Mouse (Mus musculus) stomach, embryonic 14.5 days (tissue): ENCODE results near the gene Fam118a. TPM values are rescaled to one million over a fixed set of nuclear protein-coding genes. Genes with fewer than 3 reads are reported as not detected.

Experiments used
- ATAC-seq: fragments of 200-750 bp; cut with Nextera tagmentation; 2 replicates; pipeline ENCODE4 v1.8.0; 2017; ENCODE audit warnings: low read depth, moderate TSS enrichment; ENCODE audit not compliant: insufficient number of reproducible peaks, insufficient read depth, low FRiP score
- H3K27ac ChIP-seq: fragments of 300-500 bp; sonication (generic); 2 replicates; pipeline ENCODE4 v1.5.1; 2014; ENCODE audit warnings: mild to moderate bottlenecking, low read length, moderate library complexity, mixed read lengths
- H3K27me3 ChIP-seq: fragments of 300-500 bp; sonication (generic); 2 replicates; pipeline ENCODE4 v1.6.1; 2014; ENCODE audit warnings: low read length, control low read depth, mixed read lengths; ENCODE audit not compliant: control insufficient read depth, insufficient read depth
- H3K36me3 ChIP-seq: fragments of 300-500 bp; sonication (generic); 2 replicates; pipeline ENCODE4 v1.6.1; 2014; ENCODE audit warnings: mild to moderate bottlenecking, control low read depth, low read length, moderate library complexity, mixed read lengths; ENCODE audit not compliant: control insufficient read depth, insufficient read depth
- H3K4me1 ChIP-seq: fragments of 300-500 bp; sonication (generic); 2 replicates; pipeline ENCODE4 v1.6.1; 2014; ENCODE audit warnings: low read length, control low read depth, mixed read lengths; ENCODE audit not compliant: control insufficient read depth, insufficient read depth
- H3K4me2 ChIP-seq: fragments of 300-500 bp; sonication (generic); replicated peaks from 2 replicates; pipeline ENCODE4 v1.6.1; 2014; ENCODE audit warnings: low read depth, low read length, control low read depth
- H3K4me3 ChIP-seq: fragments of 300-500 bp; sonication (generic); 2 replicates; pipeline ENCODE4 v1.5.1; 2014; ENCODE audit warnings: low read depth, low read length, control low read depth
- H3K9ac ChIP-seq: fragments of 300-500 bp; sonication (generic); replicated peaks from 2 replicates; pipeline ENCODE4 v1.6.1; 2014; ENCODE audit warnings: low read depth, mild to moderate bottlenecking, control low read depth, low read length, moderate library complexity, mixed read lengths
- H3K9me3 ChIP-seq: fragments of 300-500 bp; sonication (generic); 2 replicates; pipeline ENCODE4 v1.6.1; 2016; ENCODE audit warnings: low read depth, low read length, control low read depth; ENCODE audit not compliant: control insufficient read depth
- WGBS: fragments of 180-500 bp; shearing (Covaris S2); extraction: QIAGEN DNeasy Blood & Tissue Kit; methylation state at CpG from one replicate; pipeline ENCODE4 v1.1.7; 2014; 5-methylcytosine and 5-hydroxymethylcytosine counted together
- polyA plus RNA-seq: library from polyadenylated mRNA; unstranded; fragments of >200 nt; fragmentation: Nextera tagmentation; extraction: Ambion mirVana; gene quantifications from 2 replicates; pipeline ENCODE4 v1.2.1, GENCODE M21; 2014

The Fam118a gene
- polyA plus RNA-seq, 1 experiment from 2014 or later: 30.7 TPM

GRCm38 (mm10) chr15:85063421-85063820 is 34.7 kb downstream of the Fam118a start:
- Histone ChIP-seq H3K9ac (no peak overlapping the region), H3K27ac (no peak overlapping the region), H3K4me1 (no peaks in the 10 kb centered on the region), H3K27me3 (no peaks in the 10 kb centered on the region), H3K4me3 (no peak overlapping the region), H3K4me2 (no peak overlapping the region), H3K9me3 (no peaks in the 10 kb centered on the region), H3K36me3 (peaks cover 10% of the 10 kb centered on the region; the same call in 1 of the 2 replicates)
- no peak for ATAC-seq
- 90% methylated on average over 2 of the region's 2 CpGs for WGBS

- H3K9me3 ChIP-seq: no peaks in the 10 kb centered on the region
- no peaks in the 10 kb centered on the region for H3K27me3 ChIP-seq
- 25% methylated on average over 2 of the region's 2 CpGs for WGBS
- ATAC-seq: no peak
- no peak overlapping the region for H3K9ac ChIP-seq
- H3K27ac ChIP-seq: no peak overlapping the region
- H3K4me2 ChIP-seq: no peak overlapping the region
- no peak overlapping the region for H3K4me3 ChIP-seq
- no peaks in the 10 kb centered on the region for H3K36me3 ChIP-seq
- H3K4me1 ChIP-seq: no peaks in the 10 kb centered on the region
These were observed 41.8 kb downstream of the Fam118a start for GRCm38 (mm10) chr15:85070561-85070960.

- no peak overlapping the region for H3K4me3 ChIP-seq
- 80% methylated on average over 2 of the region's 2 CpGs for WGBS
- no peak overlapping the region for H3K9ac ChIP-seq
- no peak for ATAC-seq
- no peaks in the 10 kb centered on the region for H3K36me3 ChIP-seq
- H3K27ac ChIP-seq: no peak overlapping the region
- no peaks in the 10 kb centered on the region for H3K4me1 ChIP-seq
- H3K9me3 ChIP-seq: no peaks in the 10 kb centered on the region
- H3K27me3 ChIP-seq: no peaks in the 10 kb centered on the region
- no peak overlapping the region for H3K4me2 ChIP-seq
These were observed 43.9 kb downstream of the Fam118a start for GRCm38 (mm10) chr15:85072651-85073050.

- ATAC-seq: no peak
- Histone ChIP-seq H3K9ac (no peak overlapping the region), H3K4me2 (no peak overlapping the region), H3K4me1 (no peaks in the 10 kb centered on the region), H3K27me3 (no peaks in the 10 kb centered on the region), H3K36me3 (no peaks in the 10 kb centered on the region), H3K9me3 (no peaks in the 10 kb centered on the region), H3K4me3 (no peak overlapping the region), H3K27ac (no peak overlapping the region)
- WGBS: 67% methylated on average over 1 of the region's 1 CpGs
These were observed 56.9 kb downstream of the Fam118a start for GRCm38 (mm10) chr15:85085641-85086040.

Other genes with a start within 250 kb of the Fam118a start
- gene Phf21b, start 172.9 kb upstream of the Fam118a start, polyA plus RNA-seq: 1.8 and 2.8 TPM in 2 replicates
- gene Gm29666, start 108.9 kb upstream of the Fam118a start, polyA plus RNA-seq: 0.31 and 0.90 TPM in 2 replicates
- 40.5 and 44.2 TPM in 2 replicates for gene Nup50, start 105.5 kb upstream of the Fam118a start, polyA plus RNA-seq
- 8.8 and 9.4 TPM in 2 replicates for gene 5031439G07Rik, start 40.4 kb upstream of the Fam118a start, polyA plus RNA-seq
- gene Upk3a, start 11.8 kb upstream of the Fam118a start, polyA plus RNA-seq: 11.5 TPM in 2 replicates
- gene Smc1b, start 103.0 kb downstream of the Fam118a start, polyA plus RNA-seq: 0.19 and 0.25 TPM in 2 replicates
- gene Ribc2, start 103.1 kb downstream of the Fam118a start, polyA plus RNA-seq: 0.42 and 0.49 TPM in 2 replicates
- 286 and 310 TPM in 2 replicates for gene Fbln1, start 177.0 kb downstream of the Fam118a start, polyA plus RNA-seq